Mouse (Mus musculus): ENCODE data around the gene Srd5a1. TPM values are rescaled to one million over a fixed set of nuclear protein-coding genes. Genes with fewer than 3 reads are reported as not detected.

Gene Srd5a1
- polyA plus RNA-seq, 1 experiment from 2014 or later: 19.3 TPM

- no peak for ATAC-seq (ENCODE audit: insufficient number of reproducible peaks, low FRiP score, low TSS enrichment, low read depth)
- DNase-seq (ENCODE audit: low spot score): no peak
- no peaks in the 10 kb centered on the region for H3K9me3 ChIP-seq (ENCODE audit: control insufficient read depth, low read length)
- no peak overlapping the region for H3K4me3 ChIP-seq (ENCODE audit: low read depth, low read length)
- no peak overlapping the region for H3K27ac ChIP-seq (replicated peaks; ENCODE audit: low read depth, low read length)
- H3K36me3 ChIP-seq (ENCODE audit: control insufficient read depth, insufficient read depth, low read length): no peaks in the 10 kb centered on the region
- H3K27me3 ChIP-seq (ENCODE audit: control insufficient read depth, insufficient read depth, low read length): no peaks in the 10 kb centered on the region
- no peaks in the 10 kb centered on the region for H3K4me1 ChIP-seq (ENCODE audit: control insufficient read depth, insufficient read depth, low read length)
- H3K9ac ChIP-seq (ENCODE audit: low read length): no peak overlapping the region
- H3K4me2 ChIP-seq (ENCODE audit: low read depth, severe bottlenecking): no peak overlapping the region
- WGBS: 89% methylated on average over 7 of the region's 7 CpGs
These were observed 16.5 kb downstream of the Srd5a1 start for GRCm38 (mm10) chr13:69594577-69595256.

DNA sequence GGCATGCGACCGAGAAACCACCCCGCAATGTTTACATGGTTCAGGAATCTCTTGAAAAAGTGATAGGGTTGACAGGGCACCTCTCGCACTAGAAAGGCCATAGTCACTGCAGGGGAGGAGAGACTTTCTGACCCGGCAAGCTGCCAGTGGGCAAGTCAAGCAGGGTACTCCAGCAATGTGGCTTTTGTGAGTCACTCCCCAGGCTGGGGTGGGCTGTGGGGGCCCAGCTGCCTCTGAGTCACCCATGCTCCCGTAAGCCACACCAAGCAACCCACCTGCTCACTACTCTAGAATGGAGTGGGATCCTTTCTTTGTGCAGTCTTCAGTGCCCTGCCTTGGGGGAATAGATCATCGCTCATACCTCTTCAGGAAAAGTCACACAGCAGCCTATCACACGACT is 17.8 kb downstream of the Srd5a1 start:
- 82% methylated on average over 8 of the region's 8 CpGs for WGBS

DNA sequence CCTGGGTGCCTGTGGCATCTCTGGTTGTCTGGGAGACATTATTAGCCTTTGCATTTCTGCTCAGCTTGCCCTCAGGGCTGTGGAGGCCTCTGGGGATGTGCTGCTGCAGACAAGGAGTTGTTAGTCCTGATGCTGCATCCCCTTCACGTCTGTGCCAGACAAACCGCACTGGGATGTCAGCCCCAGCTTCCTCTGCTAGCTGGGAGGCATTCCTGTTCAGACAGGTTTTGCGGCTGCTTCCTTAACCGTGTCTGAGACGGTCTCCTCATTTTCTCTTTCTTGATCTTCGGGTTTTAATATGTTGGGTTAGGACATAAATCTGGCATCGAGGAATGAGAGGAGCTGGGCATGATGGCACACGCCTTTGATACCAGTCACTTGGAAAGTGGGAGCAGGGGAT is 19.0 kb downstream of the Srd5a1 start:
- no peak for DNase-seq (ENCODE audit: low spot score)
- Histone ChIP-seq H3K9ac (ENCODE audit: low read length) (no peak overlapping the region), H3K27ac (replicated peaks; ENCODE audit: low read depth, low read length) (no peak overlapping the region), H3K4me3 (ENCODE audit: low read depth, low read length) (no peak overlapping the region), H3K4me2 (ENCODE audit: low read depth, severe bottlenecking) (no peak overlapping the region), H3K9me3 (ENCODE audit: control insufficient read depth, low read length) (no peaks in the 10 kb centered on the region), H3K36me3 (ENCODE audit: control insufficient read depth, insufficient read depth, low read length) (no peaks in the 10 kb centered on the region), H3K4me1 (ENCODE audit: control insufficient read depth, insufficient read depth, low read length) (no peaks in the 10 kb centered on the region), H3K27me3 (ENCODE audit: control insufficient read depth, insufficient read depth, low read length) (no peaks in the 10 kb centered on the region)
- WGBS: 79% methylated on average over 8 of the region's 8 CpGs
- no peak for ATAC-seq (ENCODE audit: insufficient number of reproducible peaks, low FRiP score, low TSS enrichment, low read depth)

More for the DNA sequence above, 17.8 kb downstream of the Srd5a1 start:
- Histone ChIP-seq H3K9me3 (ENCODE audit: control insufficient read depth, low read length) (no peaks in the 10 kb centered on the region), H3K4me1 (ENCODE audit: control insufficient read depth, insufficient read depth, low read length) (no peaks in the 10 kb centered on the region), H3K4me3 (ENCODE audit: low read depth, low read length) (no peak overlapping the region), H3K9ac (ENCODE audit: low read length) (no peak overlapping the region), H3K27me3 (ENCODE audit: control insufficient read depth, insufficient read depth, low read length) (no peaks in the 10 kb centered on the region), H3K27ac (replicated peaks; ENCODE audit: low read depth, low read length) (no peak overlapping the region), H3K36me3 (ENCODE audit: control insufficient read depth, insufficient read depth, low read length) (no peaks in the 10 kb centered on the region), H3K4me2 (ENCODE audit: low read depth, severe bottlenecking) (no peak overlapping the region)
- no peak for ATAC-seq (ENCODE audit: insufficient number of reproducible peaks, low FRiP score, low TSS enrichment, low read depth)
- no peak for DNase-seq (ENCODE audit: low spot score)

DNA sequence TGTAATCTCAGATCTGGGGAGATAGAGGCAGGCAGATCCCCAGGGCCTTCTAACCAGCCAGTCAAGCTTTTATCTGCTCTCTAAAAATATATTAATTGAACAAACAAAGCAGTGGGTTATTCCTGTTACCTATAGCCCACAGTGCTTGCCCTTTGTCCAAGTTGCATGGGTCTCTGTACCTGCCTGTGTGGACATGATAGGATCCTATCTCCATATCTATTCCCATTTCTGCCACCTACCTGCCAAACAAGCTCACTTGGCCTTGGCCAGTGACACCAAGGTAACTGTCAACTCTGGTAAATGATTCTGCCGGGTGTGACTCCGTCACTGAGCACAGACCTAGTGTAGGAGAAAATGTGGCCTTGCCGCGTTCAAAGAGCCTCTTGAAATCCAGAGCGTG is 19.9 kb downstream of the Srd5a1 start:
- no peak for ATAC-seq (ENCODE audit: insufficient number of reproducible peaks, low FRiP score, low TSS enrichment, low read depth)
- H3K27ac ChIP-seq (replicated peaks; ENCODE audit: low read depth, low read length): no peak overlapping the region
- no peaks in the 10 kb centered on the region for H3K36me3 ChIP-seq (ENCODE audit: control insufficient read depth, insufficient read depth, low read length)

GRCm38 (mm10) chr13:69588263-69588662 is 23.0 kb downstream of the Srd5a1 start:
- WGBS: 69% methylated on average over 6 of the region's 6 CpGs

More for the DNA sequence above, 19.9 kb downstream of the Srd5a1 start:
- WGBS: 95% methylated on average over 5 of the region's 5 CpGs
- DNase-seq (ENCODE audit: low spot score): no peak
- H3K9me3 ChIP-seq (ENCODE audit: control insufficient read depth, low read length): no peaks in the 10 kb centered on the region
- no peak overlapping the region for H3K9ac ChIP-seq (ENCODE audit: low read length)
- H3K4me2 ChIP-seq (ENCODE audit: low read depth, severe bottlenecking): no peak overlapping the region
- no peaks in the 10 kb centered on the region for H3K4me1 ChIP-seq (ENCODE audit: control insufficient read depth, insufficient read depth, low read length)
- no peaks in the 10 kb centered on the region for H3K27me3 ChIP-seq (ENCODE audit: control insufficient read depth, insufficient read depth, low read length)
- H3K4me3 ChIP-seq (ENCODE audit: low read depth, low read length): no peak overlapping the region

DNA sequence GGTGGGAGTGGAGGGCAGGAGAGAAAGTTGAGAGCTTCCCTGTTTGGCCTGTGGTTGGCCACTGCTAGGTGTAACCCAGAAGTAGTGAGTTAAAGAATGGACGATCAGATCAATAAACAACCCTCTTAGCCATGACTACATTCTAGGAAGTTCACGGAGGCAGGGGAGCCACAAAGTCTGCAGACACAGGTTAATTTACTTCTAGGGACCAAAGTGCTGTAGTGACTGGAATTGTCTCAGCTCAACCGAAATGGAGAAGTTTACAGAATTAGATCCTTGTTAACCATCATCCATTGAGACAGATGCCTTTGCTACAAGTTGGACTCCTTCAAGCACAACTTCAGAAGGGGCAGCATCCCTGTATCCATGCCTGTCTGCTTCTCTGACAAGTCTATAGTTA is 23.4 kb downstream of the Srd5a1 start:
- no peaks in the 10 kb centered on the region for H3K27me3 ChIP-seq (ENCODE audit: control insufficient read depth, insufficient read depth, low read length)
- no peak overlapping the region for H3K4me3 ChIP-seq (ENCODE audit: low read depth, low read length)
- no peak overlapping the region for H3K9ac ChIP-seq (ENCODE audit: low read length)
- H3K4me1 ChIP-seq (ENCODE audit: control insufficient read depth, insufficient read depth, low read length): no peaks in the 10 kb centered on the region
- H3K4me2 ChIP-seq (ENCODE audit: low read depth, severe bottlenecking): no peak overlapping the region
- DNase-seq (ENCODE audit: low spot score): no peak
- no peak overlapping the region for H3K27ac ChIP-seq (replicated peaks; ENCODE audit: low read depth, low read length)
- H3K36me3 ChIP-seq (ENCODE audit: control insufficient read depth, insufficient read depth, low read length): no peaks in the 10 kb centered on the region
- 76% methylated on average over 3 of the region's 3 CpGs for WGBS
- no peaks in the 10 kb centered on the region for H3K9me3 ChIP-seq (ENCODE audit: control insufficient read depth, low read length)
- ATAC-seq (ENCODE audit: insufficient number of reproducible peaks, low FRiP score, low TSS enrichment, low read depth): no peak

More at GRCm38 (mm10) chr13:69588263-69588662, 23.0 kb downstream of the Srd5a1 start:
- Histone ChIP-seq H3K4me3 (ENCODE audit: low read depth, low read length) (no peak overlapping the region), H3K9me3 (ENCODE audit: control insufficient read depth, low read length) (no peaks in the 10 kb centered on the region), H3K36me3 (ENCODE audit: control insufficient read depth, insufficient read depth, low read length) (no peaks in the 10 kb centered on the region), H3K27ac (replicated peaks; ENCODE audit: low read depth, low read length) (no peak overlapping the region), H3K27me3 (ENCODE audit: control insufficient read depth, insufficient read depth, low read length) (no peaks in the 10 kb centered on the region), H3K4me2 (ENCODE audit: low read depth, severe bottlenecking) (no peak overlapping the region), H3K4me1 (ENCODE audit: control insufficient read depth, insufficient read depth, low read length) (no peaks in the 10 kb centered on the region), H3K9ac (ENCODE audit: low read length) (no peak overlapping the region)
- DNase-seq (ENCODE audit: low spot score) (no peak), ATAC-seq (ENCODE audit: insufficient number of reproducible peaks, low FRiP score, low TSS enrichment, low read depth) (no peak)

- Histone ChIP-seq H3K36me3 (ENCODE audit: control insufficient read depth, insufficient read depth, low read length) (no peaks in the 10 kb centered on the region), H3K27ac (replicated peaks; ENCODE audit: low read depth, low read length) (no peak overlapping the region), H3K4me2 (ENCODE audit: low read depth, severe bottlenecking) (no peak overlapping the region), H3K4me3 (ENCODE audit: low read depth, low read length) (no peak overlapping the region), H3K4me1 (ENCODE audit: control insufficient read depth, insufficient read depth, low read length) (no peaks in the 10 kb centered on the region), H3K9me3 (ENCODE audit: control insufficient read depth, low read length) (no peaks in the 10 kb centered on the region), H3K9ac (ENCODE audit: low read length) (no peak overlapping the region), H3K27me3 (ENCODE audit: control insufficient read depth, insufficient read depth, low read length) (no peaks in the 10 kb centered on the region)
- DNase-seq (ENCODE audit: low spot score) (no peak), ATAC-seq (ENCODE audit: insufficient number of reproducible peaks, low FRiP score, low TSS enrichment, low read depth) (no peak)
- WGBS: 66% methylated on average over 10 of the region's 10 CpGs
These were observed 24.9 kb downstream of the Srd5a1 start for GRCm38 (mm10) chr13:69586337-69586736.

- no peaks in the 10 kb centered on the region for H3K36me3 ChIP-seq (ENCODE audit: control insufficient read depth, insufficient read depth, low read length)
- H3K4me1 ChIP-seq (ENCODE audit: control insufficient read depth, insufficient read depth, low read length): no peaks in the 10 kb centered on the region
- ATAC-seq (ENCODE audit: insufficient number of reproducible peaks, low FRiP score, low TSS enrichment, low read depth) (no peak), DNase-seq (ENCODE audit: low spot score) (no peak)
- H3K27me3 ChIP-seq (ENCODE audit: control insufficient read depth, insufficient read depth, low read length): no peaks in the 10 kb centered on the region
- H3K9me3 ChIP-seq (ENCODE audit: control insufficient read depth, low read length): no peaks in the 10 kb centered on the region
- no peak overlapping the region for H3K4me3 ChIP-seq (ENCODE audit: low read depth, low read length)
- H3K9ac ChIP-seq (ENCODE audit: low read length): no peak overlapping the region
- H3K4me2 ChIP-seq (ENCODE audit: low read depth, severe bottlenecking): no peak overlapping the region
- no peak overlapping the region for H3K27ac ChIP-seq (replicated peaks; ENCODE audit: low read depth, low read length)
- WGBS: 54% methylated on average over 6 of the region's 6 CpGs
These were observed 25.4 kb downstream of the Srd5a1 start for GRCm38 (mm10) chr13:69585828-69586227.

DNA sequence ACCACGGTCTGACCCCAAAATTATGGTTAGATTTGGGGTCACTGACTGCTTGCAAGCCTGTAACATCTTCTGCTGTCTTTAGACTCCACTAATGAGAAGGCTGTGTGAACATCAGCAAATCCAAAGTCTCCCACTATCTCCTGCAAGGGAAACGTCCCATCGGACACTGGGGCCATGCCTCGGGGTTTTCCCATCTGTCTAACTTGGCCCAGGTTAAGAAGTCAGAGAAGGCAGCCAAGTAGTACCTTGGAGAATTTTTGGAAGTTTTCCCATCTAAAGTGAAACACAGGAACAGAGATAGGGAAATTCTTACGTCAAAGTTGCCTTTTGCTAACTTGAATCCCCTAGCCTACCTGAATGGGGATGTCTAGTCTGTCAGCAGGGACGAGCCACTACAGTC is 27.7 kb downstream of the Srd5a1 start:
- ATAC-seq (ENCODE audit: insufficient number of reproducible peaks, low FRiP score, low TSS enrichment, low read depth): no peak
- no peak overlapping the region for H3K9ac ChIP-seq (ENCODE audit: low read length)

More for the DNA sequence above, 27.7 kb downstream of the Srd5a1 start:
- no peaks in the 10 kb centered on the region for H3K36me3 ChIP-seq (ENCODE audit: control insufficient read depth, insufficient read depth, low read length)
- no peak overlapping the region for H3K4me3 ChIP-seq (ENCODE audit: low read depth, low read length)
- no peak overlapping the region for H3K4me2 ChIP-seq (ENCODE audit: low read depth, severe bottlenecking)
- WGBS: 88% methylated on average over 6 of the region's 6 CpGs
- H3K27me3 ChIP-seq (ENCODE audit: control insufficient read depth, insufficient read depth, low read length): no peaks in the 10 kb centered on the region
- no peaks in the 10 kb centered on the region for H3K4me1 ChIP-seq (ENCODE audit: control insufficient read depth, insufficient read depth, low read length)
- DNase-seq (ENCODE audit: low spot score): no peak
- no peak overlapping the region for H3K27ac ChIP-seq (replicated peaks; ENCODE audit: low read depth, low read length)
- H3K9me3 ChIP-seq (ENCODE audit: control insufficient read depth, low read length): no peaks in the 10 kb centered on the region
